15 mouse cellular contexts compared by ENCODE assay signal in the genomic region with DNA sequence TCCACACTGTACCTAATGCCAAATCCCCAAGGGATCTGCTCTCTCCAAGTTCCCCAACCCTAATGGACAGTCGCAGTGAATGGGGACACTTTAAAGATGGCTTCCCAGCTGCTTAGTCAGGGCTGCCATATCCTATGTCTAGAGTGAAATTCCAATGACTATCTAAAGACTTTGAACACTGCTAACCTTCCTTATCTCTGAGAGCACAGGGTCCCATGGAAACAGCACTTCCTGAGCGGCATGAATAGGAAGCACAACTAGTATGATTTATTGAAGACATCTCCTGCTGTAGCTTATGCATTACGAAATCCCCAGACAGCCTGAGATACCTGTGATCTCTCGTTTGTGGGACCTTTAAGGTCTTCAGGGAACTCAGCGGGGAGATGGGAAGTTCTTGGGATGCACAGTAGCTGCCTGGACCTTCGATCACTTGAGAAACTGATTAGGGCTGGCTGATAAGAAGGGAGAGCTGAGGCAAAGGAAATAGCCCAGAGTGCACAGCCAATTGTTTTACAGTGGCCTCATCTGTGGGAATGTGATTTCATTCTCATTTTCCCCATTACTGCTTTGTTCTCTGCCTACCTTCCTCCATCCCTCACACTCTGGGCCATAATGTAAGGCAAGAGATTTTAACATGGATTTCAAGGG.
DNase-seq lines count a peak whose midpoint lies in the region; ATAC-seq and TF ChIP-seq lines count a peak whose summit lies in the region.
"Had no signal": no experiment of that assay in that cellular context is flagged by ENCODE, and none has a peak within 500 bp of the region (broad histone marks: within the 10 kb centered on the region; RNA-seq: fewer than 3 reads in every experiment).

No protein-coding gene starts in this region.

- no peaks in the 10 kb centered on the region for H3K27me3 ChIP-seq in heart, embryonic 13.5 days (replicated peaks)
- no peaks in the 10 kb centered on the region for H3K27me3 ChIP-seq in heart, adult 2 months (ENCODE audit: control insufficient read depth, insufficient read depth, low read length)
- no peaks in the 10 kb centered on the region for H3K27me3 ChIP-seq in lung, embryonic 14.5 days (ENCODE audit: insufficient read depth, low read length)
- H3K27me3 ChIP-seq in intestine, embryonic 15.5 days (replicated peaks) = 0 out of 2 replicates have a peak, but pooled peaks cover 2% of the 10 kb centered on the region
- no peaks in the 10 kb centered on the region for H3K27me3 ChIP-seq in forebrain, embryonic 11.5 days (ENCODE audit: control insufficient read depth, insufficient read depth, low read length)
- H3K27me3 ChIP-seq: liver, embryonic 13.5 days; stomach, embryonic 15.5 days had no signal

- no peak for TF ChIP-seq EP300 in heart, adult 2 months (IDR thresholded peaks at IDR 0.05; ENCODE audit: insufficient read depth, low read depth, low read length)

- DNase-seq in heart, adult 2 months = no peak
- peak; percentile 15 for DNase-seq in lung, embryonic 14.5 days
- DNase-seq in lung, postnatal 36 days = no peak
- peak; percentile 11 for DNase-seq in kidney, postnatal 10 days
- DNase-seq in forebrain, embryonic 11.5 days (ENCODE audit: low spot score) = no peak
- DNase-seq in urinary bladder, postnatal 25 days (ENCODE audit: low spot score) = no peak
- DNase-seq: adrenal gland, postnatal 10 days; cerebellum, adult 11-12 months; cerebellum, postnatal 25 days; liver, embryonic 13.5 days; right cerebral cortex, adult 18-20 months had no signal

- no peaks in the 10 kb centered on the region for H3K79me2 ChIP-seq in heart, adult 2 months (replicated peaks; ENCODE audit: control insufficient read depth, insufficient read depth, low read length)

- TF ChIP-seq POLR2A in heart, adult 2 months (IDR thresholded peaks at IDR 0.05; ENCODE audit: insufficient read depth, low read depth, low read length) = no peak

- no peaks in the 10 kb centered on the region for H3K36me3 ChIP-seq in heart, embryonic 13.5 days
- no peaks in the 10 kb centered on the region for H3K36me3 ChIP-seq in heart, adult 2 months (ENCODE audit: control insufficient read depth, insufficient read depth, low read length)
- H3K36me3 ChIP-seq in lung, embryonic 14.5 days (ENCODE audit: insufficient read depth) = no peaks in the 10 kb centered on the region
- no peaks in the 10 kb centered on the region for H3K36me3 ChIP-seq in intestine, embryonic 15.5 days
- H3K36me3 ChIP-seq in forebrain, embryonic 11.5 days (ENCODE audit: control insufficient read depth, insufficient read depth, low read length) = no peaks in the 10 kb centered on the region
- H3K36me3 ChIP-seq: liver, embryonic 13.5 days; stomach, embryonic 15.5 days had no signal

- peak overlapping the region; percentile 50; the same call in 1 of the 2 replicates for H3K27ac ChIP-seq in heart, embryonic 13.5 days (replicated peaks)
- no peak overlapping the region for H3K27ac ChIP-seq in heart, adult 2 months
- no peak overlapping the region for H3K27ac ChIP-seq in lung, embryonic 14.5 days (ENCODE audit: low read depth)
- H3K27ac ChIP-seq in intestine, embryonic 15.5 days = no peak overlapping the region
- no peak overlapping the region for H3K27ac ChIP-seq in forebrain, embryonic 11.5 days (ENCODE audit: low read depth, low read length)
- H3K27ac ChIP-seq: liver, embryonic 13.5 days; stomach, embryonic 15.5 days had no signal

- intact Hi-C loops in heart, adult 2 months (cut with DNase I) = no loop called here

- no peak overlapping the region for H3K4me3 ChIP-seq in heart, embryonic 13.5 days
- H3K4me3 ChIP-seq in heart, adult 2 months = no peak overlapping the region
- no peak overlapping the region for H3K4me3 ChIP-seq in lung, embryonic 14.5 days (ENCODE audit: low read depth, low read length)
- H3K4me3 ChIP-seq in intestine, embryonic 15.5 days (replicated peaks) = no peak overlapping the region
- no peak overlapping the region for H3K4me3 ChIP-seq in forebrain, embryonic 11.5 days (ENCODE audit: low read depth, low read length)
- H3K4me3 ChIP-seq: liver, embryonic 13.5 days; stomach, embryonic 15.5 days had no signal

- no peaks in the 10 kb centered on the region for H3K9me3 ChIP-seq in heart, embryonic 13.5 days
- H3K9me3 ChIP-seq in lung, embryonic 14.5 days (ENCODE audit: low read depth, low read length) = no peaks in the 10 kb centered on the region
- H3K9me3 ChIP-seq in intestine, embryonic 15.5 days = no peaks in the 10 kb centered on the region
- no peaks in the 10 kb centered on the region for H3K9me3 ChIP-seq in forebrain, embryonic 11.5 days (ENCODE audit: control insufficient read depth, low read length)
- H3K9me3 ChIP-seq: liver, embryonic 13.5 days; stomach, embryonic 15.5 days had no signal

- H3K4me2 ChIP-seq in heart, embryonic 13.5 days = no peak overlapping the region
- H3K4me2 ChIP-seq in lung, embryonic 14.5 days = no peak overlapping the region
- no peak overlapping the region for H3K4me2 ChIP-seq in intestine, embryonic 15.5 days (replicated peaks)
- no peak overlapping the region for H3K4me2 ChIP-seq in forebrain, embryonic 11.5 days (ENCODE audit: low read depth, low read length, severe bottlenecking)
- H3K4me2 ChIP-seq: liver, embryonic 13.5 days; stomach, embryonic 15.5 days had no signal

- peaks cover 14% of the 10 kb centered on the region for H3K4me1 ChIP-seq in heart, embryonic 13.5 days
- H3K4me1 ChIP-seq in heart, adult 2 months (ENCODE audit: control insufficient read depth, insufficient read depth, low read length) = no peaks in the 10 kb centered on the region; the same call in 1 of the 2 replicates
- H3K4me1 ChIP-seq in lung, embryonic 14.5 days (ENCODE audit: insufficient read depth) = 0 out of 2 replicates have a peak, but pooled peaks cover 6% of the 10 kb centered on the region
- no peaks in the 10 kb centered on the region for H3K4me1 ChIP-seq in intestine, embryonic 15.5 days (replicated peaks)
- H3K4me1 ChIP-seq in forebrain, embryonic 11.5 days (replicated peaks; ENCODE audit: control insufficient read depth, insufficient read depth, low read length) = peaks cover 3% of the 10 kb centered on the region; the same call in 1 of the 2 replicates
- H3K4me1 ChIP-seq: liver, embryonic 13.5 days; stomach, embryonic 15.5 days had no signal

- ATAC-seq in heart, embryonic 13.5 days (ENCODE audit: extremely low read depth, insufficient number of reproducible peaks, low FRiP score, low TSS enrichment) = no peak
- peak; percentile 63; the same call in 1 of the 2 replicates for ATAC-seq in lung, embryonic 14.5 days (ENCODE audit: insufficient read depth)
- ATAC-seq in intestine, embryonic 15.5 days = peak; percentile 92
- no peak for ATAC-seq in forebrain, embryonic 11.5 days (replicated peaks; ENCODE audit: low FRiP score)
- ATAC-seq: forebrain, embryonic 14.5 days had no signal

- TF ChIP-seq CTCF in heart, adult 2 months (IDR thresholded peaks at IDR 0.05) = no peak
- TF ChIP-seq CTCF in lung, embryonic 14.5 days (IDR thresholded peaks at IDR 0.05; ENCODE audit: low read depth) = no peak

- H3K9ac ChIP-seq in heart, embryonic 13.5 days = no peak overlapping the region
- no peak overlapping the region for H3K9ac ChIP-seq in heart, adult 2 months (ENCODE audit: low read depth, low read length)
- no peak overlapping the region for H3K9ac ChIP-seq in lung, embryonic 14.5 days
- H3K9ac ChIP-seq in intestine, embryonic 15.5 days = no peak overlapping the region
- H3K9ac ChIP-seq in forebrain, embryonic 11.5 days (ENCODE audit: low read length) = no peak overlapping the region
- H3K9ac ChIP-seq: liver, embryonic 13.5 days; stomach, embryonic 15.5 days had no signal

- 30% methylated on average over 6 of the region's 6 CpGs for WGBS in heart, embryonic 13.5 days
- 33% methylated on average over 6 of the region's 6 CpGs for whole genome bisulfite sequencing in heart, adult 2 months
- WGBS in lung, embryonic 14.5 days = 35% methylated on average over 6 of the region's 6 CpGs
- WGBS in intestine, embryonic 15.5 days = 53% methylated on average over 6 of the region's 6 CpGs
- WGBS in forebrain, embryonic 11.5 days = 86% methylated on average over 6 of the region's 6 CpGs

Comparison
In these comparisons a context has a peak if more than half of its experiments do, and no peak if none do; other contexts are left out.
1. DNase-seq: peak in lung, embryonic 14.5 days (single experiment) and kidney, postnatal 10 days (single experiment); none in heart, adult 2 months (0 of 2), lung, postnatal 36 days (single experiment), forebrain, embryonic 11.5 days (single experiment) and urinary bladder, postnatal 25 days (single experiment).
2. ATAC-seq: peak in lung, embryonic 14.5 days (single experiment) and intestine, embryonic 15.5 days (single experiment); none in heart, embryonic 13.5 days (single experiment) and forebrain, embryonic 11.5 days (single experiment).